Mouse (Mus musculus) embryonic facial prominence, embryonic 11.5 days (tissue): Measurements from ENCODE around the gene Adgrg3. TPM values are rescaled to one million over a fixed set of nuclear protein-coding genes. Genes with fewer than 3 reads are reported as not detected.

ENCODE experiments used
- ATAC-seq: fragments of 200-750 bp; cut with Nextera tagmentation; replicated peaks from 2 replicates; pipeline ENCODE4 v1.8.0; 2017; ENCODE audit warnings: low read depth; ENCODE audit not compliant: insufficient number of reproducible peaks, low FRiP score, low TSS enrichment
- DNase-seq: peaks from one replicate; pipeline ENCODE4 v3.0.0-alpha.2; 2015; ENCODE audit warnings: low spot score
- H3K27ac ChIP-seq: fragments of 300-500 bp; sonication (generic); replicated peaks from 2 replicates; pipeline ENCODE4 v1.5.1; 2014; ENCODE audit warnings: mild to moderate bottlenecking, low read depth, low read length, control low read depth
- H3K27me3 ChIP-seq: fragments of 300-500 bp; sonication (generic); 2 replicates; pipeline ENCODE4 v1.6.1; 2014; ENCODE audit warnings: mild to moderate bottlenecking, low read length, moderate library complexity, mixed read lengths; ENCODE audit not compliant: control insufficient read depth, insufficient read depth
- H3K36me3 ChIP-seq: fragments of 300-500 bp; sonication (generic); replicated peaks from 2 replicates; pipeline ENCODE4 v1.6.1; 2014; ENCODE audit warnings: low read depth, mild to moderate bottlenecking, low read length, moderate library complexity, mixed read lengths; ENCODE audit not compliant: control insufficient read depth, insufficient read depth
- H3K4me1 ChIP-seq: fragments of 300-500 bp; sonication (generic); 2 replicates; pipeline ENCODE4 v1.6.1; 2014; ENCODE audit warnings: low read length, mixed read lengths; ENCODE audit not compliant: control insufficient read depth, insufficient read depth
- H3K4me2 ChIP-seq: fragments of 300-500 bp; sonication (generic); 2 replicates; pipeline ENCODE4 v1.6.1; 2014; ENCODE audit warnings: low read depth, mild to moderate bottlenecking, control low read depth, low read length, moderate library complexity
- H3K4me3 ChIP-seq: fragments of 300-500 bp; sonication (generic); 2 replicates; pipeline ENCODE4 v1.5.1; 2014; ENCODE audit warnings: low read depth, low read length, control low read depth
- H3K9ac ChIP-seq: fragments of 300-500 bp; sonication (generic); replicated peaks from 2 replicates; pipeline ENCODE4 v1.6.1; 2014; ENCODE audit warnings: mild to moderate bottlenecking, control low read depth, low read length
- H3K9me3 ChIP-seq: fragments of 300-500 bp; sonication (generic); replicated peaks from 2 replicates; pipeline ENCODE4 v1.6.1; 2016; ENCODE audit warnings: mild to moderate bottlenecking, low read length, inconsistent platforms, mixed read lengths; ENCODE audit not compliant: control insufficient read depth
- WGBS: fragments of 180-500 bp; shearing (Covaris S2); extraction: QIAGEN DNeasy Blood & Tissue Kit; methylation state at CpG from one replicate; pipeline ENCODE4 v1.1.7; 2014; 5-methylcytosine and 5-hydroxymethylcytosine counted together
- polyA plus RNA-seq: library from polyadenylated mRNA; unstranded; fragments of >200 nt; fragmentation: Nextera tagmentation; extraction: Ambion mirVana; gene quantifications from 2 replicates; pipeline ENCODE4 v1.2.1, GENCODE M21; 2014

The Adgrg3 gene
- 2.0 and 3.2 TPM in 2 replicates for polyA plus RNA-seq

DNA sequence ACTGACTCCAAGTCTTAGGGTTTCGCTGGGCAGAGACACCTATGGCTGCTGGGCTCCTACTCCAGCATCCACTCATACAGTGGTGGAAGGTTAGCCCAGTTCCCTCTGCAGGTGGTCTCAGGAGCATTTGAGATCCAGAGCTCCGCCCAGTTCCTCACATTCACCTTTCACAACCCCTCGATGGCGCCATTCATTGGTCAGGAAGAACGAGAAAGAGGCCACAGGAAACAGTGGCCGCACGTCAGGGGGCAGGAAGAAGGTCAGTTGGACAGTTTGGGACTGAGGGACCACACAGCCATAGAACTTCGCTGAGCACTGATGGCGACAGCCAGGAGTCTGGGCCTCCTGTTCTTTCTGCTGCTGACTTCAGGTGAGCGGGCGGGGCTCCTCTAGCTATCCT lies at the start of gene Adgrg3:
Gene Adgrg3 (plus strand): TSS at position 242 of the 400 bp plus-strand sequence.
- no peaks in the 10 kb centered on the region for H3K4me1 ChIP-seq
- no peaks in the 10 kb centered on the region for H3K36me3 ChIP-seq
- no peak within 1 kb of the TSS for H3K27ac ChIP-seq
- no peak within 1 kb of the TSS for H3K4me3 ChIP-seq
- no peaks in the 10 kb centered on the region for H3K9me3 ChIP-seq
- H3K4me2 ChIP-seq: no peak within 1 kb of the TSS
- DNase-seq (no peak), ATAC-seq (no peak)
- H3K27me3 ChIP-seq: no peaks in the 10 kb centered on the region
- WGBS: 68% methylated on average over 11 of the region's 11 CpGs
- no peak within 1 kb of the TSS for H3K9ac ChIP-seq

DNA sequence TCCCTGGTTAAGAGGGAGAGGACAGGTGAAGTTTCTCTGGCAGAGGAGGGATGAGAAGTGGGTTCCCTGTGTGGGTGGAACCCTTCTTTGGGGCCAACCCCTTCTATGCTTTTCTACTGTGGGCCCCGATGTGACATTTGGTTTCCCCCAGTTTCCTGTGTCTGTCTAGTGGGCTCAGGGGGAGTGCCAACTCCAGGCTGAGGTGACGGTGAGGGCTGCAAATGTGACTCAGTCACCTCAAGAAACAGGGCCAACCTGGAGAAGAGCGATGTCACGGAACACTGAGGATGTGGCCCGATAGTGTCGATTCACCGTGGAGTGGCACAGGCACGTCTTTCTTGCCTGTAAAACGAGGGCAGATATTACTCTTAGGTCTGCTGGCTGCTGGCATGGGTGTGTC lies 44.2 kb upstream of the Adgrg3 start:
- Histone ChIP-seq H3K27me3 (peaks cover 5% of the 10 kb centered on the region; the same call in 1 of the 2 replicates), H3K27ac (no peak overlapping the region), H3K36me3 (no peaks in the 10 kb centered on the region), H3K4me2 (no peak overlapping the region), H3K9ac (no peak overlapping the region), H3K4me1 (no peaks in the 10 kb centered on the region), H3K4me3 (no peak overlapping the region), H3K9me3 (no peaks in the 10 kb centered on the region)
- DNase-seq (no peak), ATAC-seq (no peak)
- WGBS: 90% methylated on average over 9 of the region's 9 CpGs

DNA sequence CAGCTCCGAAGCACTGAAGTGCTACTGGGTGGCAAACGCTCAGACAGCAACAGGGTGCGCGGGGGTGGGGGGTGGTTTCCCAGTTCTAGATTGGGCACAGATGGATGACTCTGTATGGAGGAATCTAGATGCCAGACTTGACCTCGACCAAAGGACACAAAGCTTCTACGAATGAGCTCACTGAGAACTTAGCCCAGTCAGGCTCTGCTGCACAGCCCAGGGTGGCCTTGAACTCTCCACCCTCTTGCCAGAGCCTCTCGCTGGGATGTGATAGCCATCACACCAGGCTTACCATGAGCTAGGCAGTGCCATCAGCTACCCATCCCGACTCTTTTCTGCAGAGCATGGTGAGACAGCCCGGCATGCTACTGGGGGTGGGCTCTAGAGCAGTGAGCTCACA lies 43.7 kb upstream of the Adgrg3 start:
- DNase-seq (no peak), ATAC-seq (no peak)
- H3K27me3 ChIP-seq: peaks cover 6% of the 10 kb centered on the region; the same call in 1 of the 2 replicates
- H3K9ac ChIP-seq: no peak overlapping the region
- no peak overlapping the region for H3K27ac ChIP-seq
- no peak overlapping the region for H3K4me3 ChIP-seq
- H3K9me3 ChIP-seq: no peaks in the 10 kb centered on the region
- no peak overlapping the region for H3K4me2 ChIP-seq
- no peaks in the 10 kb centered on the region for H3K4me1 ChIP-seq
- 85% methylated on average over 9 of the region's 9 CpGs for WGBS
- H3K36me3 ChIP-seq: no peaks in the 10 kb centered on the region

DNA sequence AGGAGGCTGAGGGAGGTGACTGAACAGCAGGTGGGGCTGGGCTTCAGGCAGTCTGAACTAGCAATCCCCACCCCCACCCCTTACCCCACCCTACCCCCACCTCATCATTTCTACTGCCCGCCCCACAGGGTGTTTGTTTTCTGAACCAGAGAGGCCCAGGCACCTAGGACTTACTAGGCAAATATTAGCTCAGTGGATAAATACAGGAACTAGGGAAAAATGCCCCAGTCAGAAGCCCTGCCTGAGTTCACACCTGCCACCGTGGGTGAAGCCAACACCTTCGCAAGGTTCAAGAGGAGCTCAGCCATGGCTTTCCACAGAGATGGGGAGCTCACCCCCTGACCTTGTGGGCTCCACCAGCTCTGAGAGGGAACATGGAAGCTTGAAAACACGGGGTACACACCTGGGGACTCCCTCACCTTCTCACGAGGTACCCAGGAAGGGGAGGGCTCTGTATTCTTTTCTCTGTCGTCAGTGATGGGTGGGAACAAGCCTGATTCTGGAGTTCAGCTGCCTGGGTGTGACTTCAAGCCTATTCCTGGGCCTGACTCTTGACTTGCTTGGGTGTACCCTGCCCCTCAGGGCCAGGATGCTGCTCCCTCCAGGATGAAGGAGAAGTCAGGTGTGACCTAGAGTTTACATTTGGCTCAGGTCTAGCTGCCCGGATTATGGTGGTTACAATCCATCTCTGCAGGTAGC lies 42.9 kb upstream of the Adgrg3 start, which contains the start of gene Adgrg1:
Gene Adgrg1 (plus strand): TSS at position 285 of the 699 bp plus-strand sequence.
- Histone ChIP-seq H3K27me3 (peaks cover 6% of the 10 kb centered on the region; the same call in 1 of the 2 replicates), H3K27ac (no peak within 1 kb of the TSS), H3K4me2 (no peak within 1 kb of the TSS), H3K4me1 (no peaks in the 10 kb centered on the region), H3K9ac (no peak within 1 kb of the TSS), H3K9me3 (no peaks in the 10 kb centered on the region), H3K36me3 (no peaks in the 10 kb centered on the region), H3K4me3 (no peak within 1 kb of the TSS)
- ATAC-seq (no peak), DNase-seq (no peak)
- WGBS: 49% methylated on average over 7 of the region's 7 CpGs

DNA sequence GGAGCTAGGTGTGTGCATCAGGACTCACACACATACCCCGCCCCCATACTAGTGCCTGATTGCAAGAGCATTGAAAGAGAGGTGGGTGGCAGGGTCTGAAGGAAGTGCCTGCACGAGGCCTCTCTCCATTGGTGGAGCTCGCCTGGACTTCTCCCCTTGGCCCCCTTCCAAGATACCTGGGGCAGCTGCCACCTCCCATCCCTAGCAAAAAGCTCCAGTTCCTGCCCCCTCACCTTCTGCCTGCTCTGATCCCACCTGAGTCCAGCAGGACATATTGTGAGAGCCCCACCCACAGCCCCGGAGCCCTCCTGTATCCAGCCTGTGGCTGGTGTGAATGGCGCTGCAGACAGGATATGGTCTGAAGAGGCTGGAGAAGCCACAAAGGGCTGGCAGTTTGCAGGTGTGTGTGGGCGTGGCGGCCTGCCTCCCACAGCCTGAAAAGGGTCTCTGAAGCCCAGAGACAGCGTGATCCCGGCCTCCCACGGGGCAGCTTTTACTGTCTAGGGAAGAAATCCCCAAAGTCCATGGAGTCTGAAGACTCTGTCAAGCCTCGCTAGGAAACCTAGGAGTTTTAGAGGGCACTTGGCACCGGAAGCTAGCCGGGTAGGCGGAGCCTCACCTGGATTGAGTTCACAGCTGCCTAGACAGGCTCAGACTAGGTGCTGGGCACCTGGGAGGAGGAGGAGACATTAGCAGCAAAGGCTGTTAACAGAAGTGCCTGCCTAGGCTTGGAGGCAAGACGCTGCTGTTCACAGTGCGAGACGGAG lies 40.7 kb upstream of the Adgrg3 start:
- Histone ChIP-seq H3K4me2 (peak overlapping the region; percentile 21), H3K27ac (peak overlapping the region; percentile 59; the same call in 1 of the 2 replicates), H3K4me3 (peak overlapping the region; percentile 18; the same call in 1 of the 2 replicates), H3K9ac (no peak overlapping the region; the same call in 1 of the 2 replicates), H3K27me3 (peaks cover 6% of the 10 kb centered on the region; the same call in 1 of the 2 replicates), H3K9me3 (no peaks in the 10 kb centered on the region), H3K36me3 (no peaks in the 10 kb centered on the region), H3K4me1 (no peaks in the 10 kb centered on the region)
- 20% methylated on average over 17 of the region's 17 CpGs for WGBS
- DNase-seq (no peak), ATAC-seq (no peak)

DNA sequence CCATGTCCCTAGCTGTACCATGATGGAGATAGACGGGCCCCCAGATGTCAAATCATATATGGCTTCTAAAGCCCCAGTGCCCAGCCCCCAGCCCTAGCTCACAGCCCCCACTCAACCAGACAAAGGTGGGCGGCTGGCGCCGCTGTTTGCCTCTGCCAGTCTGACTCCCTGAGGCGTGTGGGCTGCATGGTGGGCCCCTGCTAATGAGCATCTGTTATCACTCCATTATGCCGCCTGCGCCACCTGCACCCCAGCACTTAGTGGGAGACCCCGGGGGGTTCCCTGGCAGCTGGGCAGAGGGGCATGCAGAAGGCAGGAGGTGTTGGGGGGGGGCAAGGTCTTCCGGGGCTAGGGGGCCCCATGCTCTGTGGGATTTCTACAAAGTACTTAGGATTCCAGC lies 39.4 kb upstream of the Adgrg3 start:
- Histone ChIP-seq H3K9me3 (no peaks in the 10 kb centered on the region), H3K27ac (no peak overlapping the region), H3K4me1 (no peaks in the 10 kb centered on the region), H3K4me2 (no peak overlapping the region), H3K4me3 (no peak overlapping the region), H3K36me3 (no peaks in the 10 kb centered on the region), H3K9ac (no peak overlapping the region; the same call in 1 of the 2 replicates), H3K27me3 (peaks cover 6% of the 10 kb centered on the region; the same call in 1 of the 2 replicates)
- DNase-seq: no peak
- 61% methylated on average over 9 of the region's 9 CpGs for WGBS
- ATAC-seq: no peak; the same call in 1 of the 2 replicates

DNA sequence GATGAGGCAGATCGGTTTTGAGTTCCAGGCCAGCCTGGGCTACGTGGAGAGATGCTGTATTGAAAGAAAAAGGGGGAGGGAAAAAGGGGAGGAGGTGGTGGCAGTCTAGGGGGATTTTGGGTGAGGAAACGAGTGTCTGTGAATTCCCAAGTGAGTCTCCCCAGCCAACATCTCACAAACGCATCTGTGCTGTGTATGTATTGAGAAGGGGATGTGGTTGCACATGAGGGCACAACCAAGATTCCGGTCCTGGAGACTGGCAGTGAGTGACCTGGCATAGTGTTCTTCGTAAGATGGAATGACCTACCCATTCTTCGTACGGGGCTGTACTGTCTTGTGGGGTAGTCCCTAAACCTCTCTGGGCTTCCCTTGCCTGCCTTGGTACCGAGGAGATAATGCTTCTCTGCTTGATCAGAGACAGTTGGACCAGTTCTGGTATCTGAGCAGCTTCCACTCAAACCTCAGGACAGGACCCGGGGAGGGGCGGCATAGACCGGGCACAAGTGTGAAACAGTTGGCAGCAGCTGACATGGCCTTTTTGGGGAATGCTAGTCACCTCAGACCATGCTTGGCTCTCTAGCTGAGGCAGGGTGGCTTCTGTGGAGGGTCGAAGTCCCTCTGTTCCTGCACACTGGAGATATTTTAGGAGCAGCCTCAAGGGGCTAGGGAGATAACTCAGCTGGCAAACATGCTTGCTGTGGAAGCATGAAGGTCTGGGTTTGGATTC lies 38.7 kb upstream of the Adgrg3 start:
- WGBS: 78% methylated on average over 13 of the region's 13 CpGs
- DNase-seq: no peak
- peaks cover 1% of the 10 kb centered on the region; the same call in 1 of the 2 replicates for H3K4me1 ChIP-seq
- peaks cover 6% of the 10 kb centered on the region; the same call in 1 of the 2 replicates for H3K27me3 ChIP-seq
- no peak overlapping the region for H3K9ac ChIP-seq
- no peaks in the 10 kb centered on the region for H3K9me3 ChIP-seq
- ATAC-seq: no peak
- no peak overlapping the region for H3K4me2 ChIP-seq
- no peaks in the 10 kb centered on the region for H3K36me3 ChIP-seq
- H3K27ac ChIP-seq: no peak overlapping the region
- no peak overlapping the region for H3K4me3 ChIP-seq
